In the genomic region with DNA sequence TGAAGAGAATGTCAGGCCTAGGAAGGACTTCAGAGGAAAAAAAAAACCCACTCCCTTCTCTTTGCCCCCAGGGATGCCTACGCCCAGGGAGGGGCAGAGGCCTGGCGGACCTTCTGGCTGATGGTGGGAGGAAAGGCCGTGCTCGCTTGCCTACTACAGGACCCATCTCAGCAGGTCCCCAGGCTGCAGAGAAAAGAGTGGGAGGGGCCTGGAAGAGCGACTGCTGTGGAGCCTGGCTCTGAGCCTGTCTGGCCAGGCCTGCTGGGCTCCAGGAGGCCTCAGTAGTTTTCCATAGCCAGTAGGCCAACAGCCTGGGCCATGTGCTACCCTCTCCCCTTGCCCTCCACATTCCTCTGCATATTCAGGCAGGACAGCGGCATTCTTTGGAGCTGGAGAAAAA, we compare ENCODE assay signal across 8 mouse cellular contexts. TPM values are rescaled to one million over a fixed set of nuclear protein-coding genes. Genes with fewer than 3 reads are reported as not detected.
DNase-seq lines count a peak whose midpoint lies in the region; ATAC-seq and TF ChIP-seq lines count a peak whose summit lies in the region.
"Had no signal": no experiment of that assay in that cellular context is flagged by ENCODE, and none has a peak within 500 bp of the region (broad histone marks: within the 10 kb centered on the region; RNA-seq: fewer than 3 reads in every experiment).

No protein-coding gene starts in this region.

- H3K27ac ChIP-seq in layer of hippocampus, adult 2 months, result peak overlapping the region; percentile 68
- H3K27ac ChIP-seq in kidney, adult 2 months (ENCODE audit: insufficient read depth, low read depth, low read length), result peak overlapping the region; percentile 81

- ATAC-seq in megakaryocyte, adult 5-6 weeks (ENCODE audit: poor library complexity, severe bottlenecking), result no peak

- no peak overlapping the region for H3K4me3 ChIP-seq in layer of hippocampus, adult 2 months
- H3K4me3 ChIP-seq in kidney, adult 2 months (ENCODE audit: insufficient read depth, low read depth, low read length), result no peak overlapping the region

- no peaks in the 10 kb centered on the region for H3K36me3 ChIP-seq in kidney, adult 2 months (ENCODE audit: control insufficient read depth, insufficient read depth, low read length)

- DNase-seq in layer of hippocampus, adult 2 months (ENCODE audit: low spot score in 2 of 2), result no peak
- no peak for DNase-seq in layer of hippocampus, adult 9-10 months (ENCODE audit: low spot score)
- peak; percentile 88 for DNase-seq in R1 (ENCODE audit: low read depth, low spot score)
- peak; percentile 26 to 42 for DNase-seq in cerebellum, postnatal 14 days
- peak; percentile 81 for DNase-seq in kidney, adult 2 months
- peak; percentile 20 for DNase-seq in skeletal muscle tissue, adult 2 months (ENCODE audit: low read depth, low spot score)

- TF ChIP-seq POLR2A in kidney, adult 2 months (IDR thresholded peaks at IDR 0.05; ENCODE audit: low read depth, low read length), result peak; percentile 0

- no peaks in the 10 kb centered on the region for H3K27me3 ChIP-seq in kidney, adult 2 months (replicated peaks; ENCODE audit: control insufficient read depth, insufficient read depth, low read length)

- peaks cover 3% of the 10 kb centered on the region; the same call in 1 of the 2 replicates for H3K4me1 ChIP-seq in kidney, adult 2 months (ENCODE audit: control insufficient read depth, insufficient read depth, low read length)

- WGBS in kidney, adult 2 months, result 42% methylated on average over 6 of the region's 6 CpGs

- TF ChIP-seq CTCF in layer of hippocampus, adult 2 months (conservative IDR thresholded peaks at IDR 0.05), result no peak
- no peak for TF ChIP-seq CTCF in kidney, adult 2 months (conservative IDR thresholded peaks at IDR 0.05; ENCODE audit: insufficient read depth, insufficient read length, low read depth, low read length)

RNA-seq across cellular contexts. Expression of a gene that starts 47.1 kb away (rescaled TPM):
- under 1 TPM; 0.51 to 0.79 TPM for total RNA-seq in layer of hippocampus, adult 2 months (2021)
- not detected in 2 replicates for polyA plus RNA-seq in kidney, adult 2 months (2012; rRNA removed)
- total RNA-seq in megakaryocyte, adult 5-6 weeks (2015), result not detected in 2 replicates
- not detected in 2 replicates for total RNA-seq in megakaryocyte, adult 5-6 weeks (2017)
- polyA plus RNA-seq: neural tube, embryonic 11.5 days had no signal

Comparison
In these comparisons a context has a peak if more than half of its experiments do, and no peak if none do; other contexts are left out.
1. DNase-seq: peak in R1 (single experiment), cerebellum, postnatal 14 days (2 of 2), kidney, adult 2 months (single experiment) and skeletal muscle tissue, adult 2 months (single experiment); none in layer of hippocampus, adult 2 months (0 of 2) and layer of hippocampus, adult 9-10 months (single experiment).